Mouse (Mus musculus): Measurements from ENCODE around the gene Wdr13.

- TF ChIP-seq POLR2A (IDR thresholded peaks at IDR 0.05; ENCODE audit: borderline replicate concordance, extremely low read depth, low read depth, low read length) (no peak), CTCF (IDR thresholded peaks at IDR 0.05; ENCODE audit: insufficient read depth, low read length) (peak; percentile 21; the same call in 1 of the 2 replicates)
Measured at GRCm38 (mm10) chrX:8125235-8125634, 7.5 kb downstream of the Wdr13 start.
